In the genomic region with DNA sequence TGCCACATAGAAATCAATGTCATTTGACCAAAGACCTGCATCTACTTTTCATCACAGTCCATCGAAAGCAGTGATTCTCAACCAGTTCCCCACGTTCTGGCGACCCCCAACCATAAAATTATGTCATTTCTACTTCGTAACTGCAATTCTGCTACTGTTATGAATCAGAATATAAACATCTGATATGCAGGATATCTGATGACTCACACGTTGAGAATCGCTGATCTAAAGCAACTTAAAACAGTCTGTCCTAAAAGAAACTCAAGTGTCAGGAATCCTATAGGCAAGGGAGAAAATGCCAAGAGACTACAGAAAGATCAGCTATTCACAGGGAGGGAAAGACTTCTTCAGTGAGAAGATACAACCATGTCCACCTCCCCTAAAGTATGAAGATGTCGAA, we compare ENCODE assay signal across 18 mouse cellular contexts.
DNase-seq lines count a peak whose midpoint lies in the region; ATAC-seq and TF ChIP-seq lines count a peak whose summit lies in the region.
"Had no signal": no experiment of that assay in that cellular context is flagged by ENCODE, and none has a peak within 500 bp of the region (broad histone marks: within the 10 kb centered on the region; RNA-seq: fewer than 3 reads in every experiment).

No protein-coding gene starts in this region.

- intact Hi-C loops in heart, postnatal 36 days (cut with DNase I), result no loop called here

- no peak for TF ChIP-seq EP300 in stomach, postnatal 0 days (optimal IDR thresholded peaks at IDR 0.05)

- no peaks in the 10 kb centered on the region for H3K9me3 ChIP-seq in heart, embryonic 13.5 days
- H3K9me3 ChIP-seq in stomach, embryonic 14.5 days (ENCODE audit: control insufficient read depth, low read depth, low read length), result no peaks in the 10 kb centered on the region
- H3K9me3 ChIP-seq in stomach, postnatal 0 days (ENCODE audit: control insufficient read depth, low read length), result no peaks in the 10 kb centered on the region
- H3K9me3 ChIP-seq in forebrain, postnatal 0 days (ENCODE audit: low read length), result no peaks in the 10 kb centered on the region
- H3K9me3 ChIP-seq: megakaryocyte, embryonic 14.5 days had no signal

- no peak for TF ChIP-seq POLR2A in olfactory bulb, adult 2 months (IDR thresholded peaks at IDR 0.05; ENCODE audit: insufficient read depth, low read depth, low read length)

- TF ChIP-seq CTCF in stomach, postnatal 0 days (IDR thresholded peaks at IDR 0.05; ENCODE audit: low read depth), result no peak
- no peak for TF ChIP-seq CTCF in forebrain, postnatal 0 days (IDR thresholded peaks at IDR 0.05; ENCODE audit: low read depth)
- TF ChIP-seq CTCF in olfactory bulb, adult 2 months (IDR thresholded peaks at IDR 0.05; ENCODE audit: insufficient read depth, low read depth, low read length), result no peak

- peaks cover 22% of the 10 kb centered on the region for H3K4me1 ChIP-seq in heart, embryonic 13.5 days
- no peaks in the 10 kb centered on the region; the same call in 1 of the 2 replicates for H3K4me1 ChIP-seq in stomach, embryonic 14.5 days (ENCODE audit: control insufficient read depth, insufficient read depth, low read length)
- H3K4me1 ChIP-seq in stomach, postnatal 0 days (replicated peaks; ENCODE audit: control insufficient read depth, insufficient read depth), result no peaks in the 10 kb centered on the region
- H3K4me1 ChIP-seq in forebrain, postnatal 0 days (ENCODE audit: insufficient read depth), result peaks cover 13% of the 10 kb centered on the region
- peaks cover 23% of the 10 kb centered on the region for H3K4me1 ChIP-seq in olfactory bulb, adult 2 months (ENCODE audit: control insufficient read depth, insufficient read depth, low read length)

- DNase-seq in heart, postnatal 36 days, result no peak
- no peak for DNase-seq in stomach, postnatal 0 days (ENCODE audit: low spot score)
- DNase-seq in forebrain, postnatal 0 days, result no peak
- DNase-seq in thymus, postnatal 14 days, result no peak
- no peak for DNase-seq in layer of hippocampus, adult 9-11 months
- DNase-seq: adrenal gland, adult 2 months; heart, adult 2 months; kidney, adult 18-20 months; kidney, postnatal 25 days; right cerebral cortex, postnatal 25 days; thymus, adult 2 months had no signal

- H3K4me2 ChIP-seq in heart, embryonic 13.5 days, result peak overlapping the region; percentile 25; the same call in 1 of the 2 replicates
- H3K4me2 ChIP-seq in stomach, embryonic 14.5 days (replicated peaks; ENCODE audit: low read depth, low read length), result no peak overlapping the region
- H3K4me2 ChIP-seq in stomach, postnatal 0 days (replicated peaks; ENCODE audit: low read depth), result no peak overlapping the region
- no peak overlapping the region for H3K4me2 ChIP-seq in forebrain, postnatal 0 days (ENCODE audit: low read depth)

- peak overlapping the region; percentile 12; the same call in 1 of the 2 replicates for H3K27ac ChIP-seq in heart, embryonic 13.5 days (replicated peaks)
- 0 out of 2 replicates have a peak overlapping the region, but pooled peaks have one; percentile 0 for H3K27ac ChIP-seq in stomach, embryonic 14.5 days (ENCODE audit: low read length)
- H3K27ac ChIP-seq in stomach, postnatal 0 days (replicated peaks), result no peak overlapping the region
- H3K27ac ChIP-seq in forebrain, postnatal 0 days (ENCODE audit: low read depth, low read length), result peak overlapping the region; percentile 47
- H3K27ac ChIP-seq in olfactory bulb, adult 2 months (ENCODE audit: insufficient read depth, low read depth, low read length), result peak overlapping the region; percentile 73
- H3K27ac ChIP-seq: heart, adult 2 months; liver, embryonic 14.5 days had no signal

- H3K36me3 ChIP-seq in heart, embryonic 13.5 days, result no peaks in the 10 kb centered on the region
- no peaks in the 10 kb centered on the region for H3K36me3 ChIP-seq in stomach, embryonic 14.5 days (ENCODE audit: control insufficient read depth, insufficient read depth, low read length)
- no peaks in the 10 kb centered on the region for H3K36me3 ChIP-seq in stomach, postnatal 0 days (ENCODE audit: control insufficient read depth, insufficient read depth, low read length)
- H3K36me3 ChIP-seq in forebrain, postnatal 0 days (ENCODE audit: insufficient read depth), result no peaks in the 10 kb centered on the region

- H3K9ac ChIP-seq in heart, embryonic 13.5 days, result no peak overlapping the region
- no peak overlapping the region for H3K9ac ChIP-seq in stomach, embryonic 14.5 days (replicated peaks; ENCODE audit: low read depth, low read length)
- no peak overlapping the region for H3K9ac ChIP-seq in stomach, postnatal 0 days (ENCODE audit: low read length)
- no peak overlapping the region for H3K9ac ChIP-seq in forebrain, postnatal 0 days
- H3K9ac ChIP-seq: liver, embryonic 14.5 days had no signal

- no peak for ATAC-seq in heart, embryonic 13.5 days (ENCODE audit: extremely low read depth, insufficient number of reproducible peaks, low FRiP score, low TSS enrichment)
- ATAC-seq in stomach, embryonic 14.5 days (ENCODE audit: insufficient number of reproducible peaks, insufficient read depth, low FRiP score, low read depth), result no peak
- ATAC-seq in stomach, postnatal 0 days (ENCODE audit: low FRiP score, low TSS enrichment), result no peak
- no peak for ATAC-seq in forebrain, postnatal 0 days
- ATAC-seq: lung, postnatal 0 days had no signal

- H3K4me3 ChIP-seq in heart, embryonic 13.5 days, result no peak overlapping the region
- no peak overlapping the region for H3K4me3 ChIP-seq in stomach, embryonic 14.5 days (ENCODE audit: low read depth, low read length)
- no peak overlapping the region for H3K4me3 ChIP-seq in stomach, postnatal 0 days (ENCODE audit: low read depth, low read length)
- no peak overlapping the region for H3K4me3 ChIP-seq in forebrain, postnatal 0 days (ENCODE audit: low read depth, low read length)
- no peak overlapping the region for H3K4me3 ChIP-seq in olfactory bulb, adult 2 months (ENCODE audit: insufficient read depth, low read depth, low read length)
- H3K4me3 ChIP-seq: erythroblast, embryonic 14.5 days; heart, adult 2 months had no signal

- WGBS in heart, embryonic 13.5 days, result 71% methylated on average over 7 of the region's 7 CpGs
- 74% methylated on average over 7 of the region's 7 CpGs for WGBS in stomach, embryonic 14.5 days
- WGBS in stomach, postnatal 0 days, result 56% methylated on average over 7 of the region's 7 CpGs
- 85% methylated on average over 7 of the region's 7 CpGs for WGBS in forebrain, postnatal 0 days
- 73% methylated on average over 7 of the region's 7 CpGs for WGBS in olfactory bulb, adult 2 months

- H3K27me3 ChIP-seq in heart, embryonic 13.5 days (replicated peaks), result no peaks in the 10 kb centered on the region
- no peaks in the 10 kb centered on the region for H3K27me3 ChIP-seq in stomach, embryonic 14.5 days (ENCODE audit: control insufficient read depth, insufficient read depth, low read length)
- H3K27me3 ChIP-seq in stomach, postnatal 0 days (ENCODE audit: control insufficient read depth, insufficient read depth, low read length), result no peaks in the 10 kb centered on the region
- H3K27me3 ChIP-seq in forebrain, postnatal 0 days (ENCODE audit: insufficient read depth, low read length), result no peaks in the 10 kb centered on the region
